Mouse (Mus musculus) kidney, embryonic 14.5 days (tissue): ENCODE measurements around the gene Msx1. TPM values are rescaled to one million over a fixed set of nuclear protein-coding genes. Genes with fewer than 3 reads are reported as not detected.

ENCODE experiments used
- ATAC-seq: fragments of 200-750 bp; cut with Nextera tagmentation; 2 replicates; pipeline ENCODE4 v1.8.0; 2017; ENCODE audit warnings: moderate number of reproducible peaks, mild to moderate bottlenecking, moderate TSS enrichment, moderate library complexity; ENCODE audit not compliant: low FRiP score, low TSS enrichment
- H3K27ac ChIP-seq: fragments of 300-500 bp; sonication (generic); 2 replicates; pipeline ENCODE4 v1.5.1; 2014; ENCODE audit warnings: low read depth, mild to moderate bottlenecking, low read length, moderate library complexity, mixed read lengths
- H3K27me3 ChIP-seq: fragments of 300-500 bp; sonication (generic); 2 replicates; pipeline ENCODE4 v1.6.1; 2014; ENCODE audit warnings: mild to moderate bottlenecking, low read length; ENCODE audit not compliant: control insufficient read depth, insufficient read depth
- H3K36me3 ChIP-seq: fragments of 300-500 bp; sonication (generic); 2 replicates; pipeline ENCODE4 v1.6.1; 2014; ENCODE audit warnings: low read length, mixed read lengths; ENCODE audit not compliant: control insufficient read depth, insufficient read depth
- H3K4me1 ChIP-seq: fragments of 300-500 bp; sonication (generic); 2 replicates; pipeline ENCODE4 v1.6.1; 2014; ENCODE audit warnings: low read length, mixed read lengths; ENCODE audit not compliant: control insufficient read depth, insufficient read depth
- H3K4me2 ChIP-seq: fragments of 300-500 bp; sonication (generic); replicated peaks from 2 replicates; pipeline ENCODE4 v1.6.1; 2014; ENCODE audit warnings: low read depth, mild to moderate bottlenecking, low read length
- H3K4me3 ChIP-seq: fragments of 300-500 bp; sonication (generic); 2 replicates; pipeline ENCODE4 v1.5.1; 2014; ENCODE audit warnings: mild to moderate bottlenecking, low read length
- H3K9ac ChIP-seq: fragments of 300-500 bp; sonication (generic); 2 replicates; pipeline ENCODE4 v1.6.1; 2014; ENCODE audit warnings: low read depth, mild to moderate bottlenecking, low read length, moderate library complexity
- H3K9me3 ChIP-seq: fragments of 300-500 bp; sonication (generic); 2 replicates; pipeline ENCODE4 v1.6.1; 2016; ENCODE audit warnings: low read length; ENCODE audit not compliant: control insufficient read depth
- WGBS: fragments of 180-500 bp; shearing (Covaris S2); extraction: QIAGEN DNeasy Blood & Tissue Kit; methylation state at CpG from one replicate; pipeline ENCODE4 v1.1.7; 2014; 5-methylcytosine and 5-hydroxymethylcytosine counted together
- polyA plus RNA-seq: library from polyadenylated mRNA; unstranded; fragments of >200 nt; fragmentation: Nextera tagmentation; extraction: Ambion mirVana; gene quantifications from 2 replicates; pipeline ENCODE4 v1.2.1, GENCODE M21; 2014

Gene Msx1
- polyA plus RNA-seq, 1 experiment from 2014 or later = 2.6 TPM

- Histone ChIP-seq H3K4me1 (peaks cover 10% of the 10 kb centered on the region), H3K27ac (no peak overlapping the region), H3K27me3 (peaks cover 98% of the 10 kb centered on the region), H3K36me3 (no peaks in the 10 kb centered on the region), H3K4me3 (no peak overlapping the region; the same call in 1 of the 2 replicates), H3K9ac (no peak overlapping the region), H3K4me2 (no peak overlapping the region), H3K9me3 (no peaks in the 10 kb centered on the region)
- WGBS = 4% methylated on average over 27 of the region's 27 CpGs
- no peak for ATAC-seq
These were observed 3.2 kb downstream of the Msx1 start for GRCm38 (mm10) chr5:37821111-37821601.

GRCm38 (mm10) chr5:37820689-37821088 lies 3.7 kb downstream of the Msx1 start:
- no peak overlapping the region for H3K4me3 ChIP-seq
- H3K9ac ChIP-seq = no peak overlapping the region
- H3K4me2 ChIP-seq = no peak overlapping the region
- no peak for ATAC-seq
- H3K4me1 ChIP-seq = peaks cover 10% of the 10 kb centered on the region
- H3K36me3 ChIP-seq = no peaks in the 10 kb centered on the region
- no peaks in the 10 kb centered on the region for H3K9me3 ChIP-seq
- no peak overlapping the region for H3K27ac ChIP-seq
- H3K27me3 ChIP-seq = peaks cover 98% of the 10 kb centered on the region
- 18% methylated on average over 8 of the region's 8 CpGs for WGBS

- H3K9me3 ChIP-seq = no peaks in the 10 kb centered on the region
- no peak overlapping the region for H3K4me2 ChIP-seq
- 13% methylated on average over 3 of the region's 3 CpGs for WGBS
- H3K4me1 ChIP-seq = peaks cover 10% of the 10 kb centered on the region
- H3K36me3 ChIP-seq = no peaks in the 10 kb centered on the region
- H3K27me3 ChIP-seq = peaks cover 98% of the 10 kb centered on the region
- no peak overlapping the region for H3K27ac ChIP-seq
- H3K4me3 ChIP-seq = no peak overlapping the region
- H3K9ac ChIP-seq = no peak overlapping the region
- no peak for ATAC-seq
These were observed 4.4 kb downstream of the Msx1 start for GRCm38 (mm10) chr5:37819971-37820370.

- Histone ChIP-seq H3K27ac (no peak overlapping the region), H3K4me1 (peaks cover 10% of the 10 kb centered on the region), H3K4me2 (no peak overlapping the region), H3K27me3 (peaks cover 98% of the 10 kb centered on the region), H3K36me3 (no peaks in the 10 kb centered on the region), H3K9me3 (no peaks in the 10 kb centered on the region), H3K4me3 (no peak overlapping the region), H3K9ac (no peak overlapping the region)
- no peak for ATAC-seq
- 14% methylated on average over 5 of the region's 5 CpGs for WGBS
These were observed 4.8 kb downstream of the Msx1 start for GRCm38 (mm10) chr5:37819541-37819940.

GRCm38 (mm10) chr5:37818533-37819215 lies 5.7 kb downstream of the Msx1 start:
- H3K9me3 ChIP-seq = no peaks in the 10 kb centered on the region
- H3K36me3 ChIP-seq = no peaks in the 10 kb centered on the region
- peaks cover 98% of the 10 kb centered on the region for H3K27me3 ChIP-seq
- no peak for ATAC-seq
- H3K4me1 ChIP-seq = peaks cover 3% of the 10 kb centered on the region
- H3K27ac ChIP-seq = no peak overlapping the region
- H3K4me2 ChIP-seq = no peak overlapping the region
- WGBS = 3% methylated on average over 25 of the region's 25 CpGs
- H3K9ac ChIP-seq = no peak overlapping the region
- no peak overlapping the region for H3K4me3 ChIP-seq

GRCm38 (mm10) chr5:37817658-37818532 lies 6.5 kb downstream of the Msx1 start:
- H3K4me3 ChIP-seq = peak overlapping the region; percentile 19
- no peaks in the 10 kb centered on the region for H3K9me3 ChIP-seq
- H3K27ac ChIP-seq = no peak overlapping the region
- H3K4me1 ChIP-seq = no peaks in the 10 kb centered on the region
- H3K9ac ChIP-seq = no peak overlapping the region
- H3K27me3 ChIP-seq = peaks cover 96% of the 10 kb centered on the region
- no peak for ATAC-seq
- no peak overlapping the region for H3K4me2 ChIP-seq
- no peaks in the 10 kb centered on the region for H3K36me3 ChIP-seq
- WGBS = 3% methylated on average over 34 of the region's 34 CpGs

GRCm38 (mm10) chr5:37816907-37817657 lies 7.3 kb downstream of the Msx1 start:
- peak overlapping the region; percentile 10; the same call in 1 of the 2 replicates for H3K4me2 ChIP-seq
- peak; percentile 59 for ATAC-seq
- H3K4me1 ChIP-seq = no peaks in the 10 kb centered on the region
- no peak overlapping the region for H3K27ac ChIP-seq
- peaks cover 91% of the 10 kb centered on the region for H3K27me3 ChIP-seq
- H3K4me3 ChIP-seq = peak overlapping the region; percentile 19
- no peaks in the 10 kb centered on the region for H3K9me3 ChIP-seq
- H3K36me3 ChIP-seq = no peaks in the 10 kb centered on the region
- 1% methylated on average over 46 of the region's 46 CpGs for WGBS
- H3K9ac ChIP-seq = no peak overlapping the region

- Histone ChIP-seq H3K36me3 (no peaks in the 10 kb centered on the region), H3K4me2 (no peak overlapping the region), H3K9ac (no peak overlapping the region), H3K9me3 (no peaks in the 10 kb centered on the region), H3K4me1 (no peaks in the 10 kb centered on the region), H3K27ac (no peak overlapping the region), H3K27me3 (peaks cover 79% of the 10 kb centered on the region), H3K4me3 (no peak overlapping the region)
- ATAC-seq = no peak
- WGBS = 78% methylated on average over 4 of the region's 4 CpGs
These were observed 8.5 kb downstream of the Msx1 start for GRCm38 (mm10) chr5:37815909-37816308.
